Mouse (Mus musculus): ENCODE measurements around the gene Epp13. TPM values are rescaled to one million over a fixed set of nuclear protein-coding genes. Genes with fewer than 3 reads are reported as not detected.
A peak's percentile ranks its signal among the peaks of the same experiment; 100 is the strongest.

Epp13 gene
- polyA plus RNA-seq, 1 experiment: not detected

- TF ChIP-seq CTCF (IDR thresholded peaks at IDR 0.05; ENCODE audit: borderline replicate concordance, control insufficient read depth, extremely low read depth, insufficient read depth, low read length, poor library complexity) (no peak), POLR2A (IDR thresholded peaks at IDR 0.05; ENCODE audit: control insufficient read depth, extremely low read depth, insufficient read depth, low read length, poor library complexity) (no peak)
- no peak for DNase-seq
Measured at GRCm38 (mm10) chr7:6262120-6262519, 9.6 kb downstream of the Epp13 start.

GRCm38 (mm10) chr7:6262984-6263383, 10.5 kb downstream of the Epp13 start:
- Histone ChIP-seq H3K27ac (ENCODE audit: control insufficient read depth, insufficient read depth, low read length) (no peak overlapping the region), H3K4me3 (ENCODE audit: control insufficient read depth, insufficient read depth, low read length) (no peak overlapping the region), H3K27me3 (ENCODE audit: control insufficient read depth, insufficient read depth, low read length) (no peaks in the 10 kb centered on the region), H3K4me1 (replicated peaks; ENCODE audit: control insufficient read depth, insufficient read depth, low read length) (no peaks in the 10 kb centered on the region), H3K36me3 (ENCODE audit: control insufficient read depth, insufficient read depth, low read length) (no peaks in the 10 kb centered on the region)
- TF ChIP-seq POLR2A (IDR thresholded peaks at IDR 0.05; ENCODE audit: control insufficient read depth, extremely low read depth, insufficient read depth, low read length, poor library complexity) (no peak), CTCF (IDR thresholded peaks at IDR 0.05; ENCODE audit: borderline replicate concordance, control insufficient read depth, extremely low read depth, insufficient read depth, low read length, poor library complexity) (no peak)
- DNase-seq: no peak
- 91% methylated on average over 4 of the region's 4 CpGs for WGBS

More at GRCm38 (mm10) chr7:6262120-6262519, 9.6 kb downstream of the Epp13 start:
- Histone ChIP-seq H3K4me1 (replicated peaks; ENCODE audit: control insufficient read depth, insufficient read depth, low read length) (no peaks in the 10 kb centered on the region), H3K27ac (ENCODE audit: control insufficient read depth, insufficient read depth, low read length) (no peak overlapping the region), H3K27me3 (ENCODE audit: control insufficient read depth, insufficient read depth, low read length) (no peaks in the 10 kb centered on the region), H3K4me3 (ENCODE audit: control insufficient read depth, insufficient read depth, low read length) (no peak overlapping the region), H3K36me3 (ENCODE audit: control insufficient read depth, insufficient read depth, low read length) (no peaks in the 10 kb centered on the region)
- WGBS: 86% methylated on average over 3 of the region's 3 CpGs

GRCm38 (mm10) chr7:6265695-6266094, 13.2 kb downstream of the Epp13 start:
- TF ChIP-seq POLR2A (IDR thresholded peaks at IDR 0.05; ENCODE audit: control insufficient read depth, extremely low read depth, insufficient read depth, low read length, poor library complexity) (no peak), CTCF (IDR thresholded peaks at IDR 0.05; ENCODE audit: borderline replicate concordance, control insufficient read depth, extremely low read depth, insufficient read depth, low read length, poor library complexity) (peak; percentile 58; the same call in 1 of the 2 replicates)
- Histone ChIP-seq H3K27ac (ENCODE audit: control insufficient read depth, insufficient read depth, low read length) (no peak overlapping the region), H3K4me1 (replicated peaks; ENCODE audit: control insufficient read depth, insufficient read depth, low read length) (no peaks in the 10 kb centered on the region), H3K36me3 (ENCODE audit: control insufficient read depth, insufficient read depth, low read length) (no peaks in the 10 kb centered on the region), H3K27me3 (ENCODE audit: control insufficient read depth, insufficient read depth, low read length) (no peaks in the 10 kb centered on the region), H3K4me3 (ENCODE audit: control insufficient read depth, insufficient read depth, low read length) (no peak overlapping the region)
- peak; percentile 54 for DNase-seq
- WGBS: 72% methylated on average over 8 of the region's 8 CpGs

GRCm38 (mm10) chr7:6277906-6278305, 25.4 kb downstream of the Epp13 start:
- no peak overlapping the region for H3K4me3 ChIP-seq (ENCODE audit: control insufficient read depth, insufficient read depth, low read length)
- TF ChIP-seq CTCF (IDR thresholded peaks at IDR 0.05; ENCODE audit: borderline replicate concordance, control insufficient read depth, extremely low read depth, insufficient read depth, low read length, poor library complexity) (no peak), POLR2A (IDR thresholded peaks at IDR 0.05; ENCODE audit: control insufficient read depth, extremely low read depth, insufficient read depth, low read length, poor library complexity) (no peak)
- no peak overlapping the region for H3K27ac ChIP-seq (ENCODE audit: control insufficient read depth, insufficient read depth, low read length)
- H3K4me1 ChIP-seq (replicated peaks; ENCODE audit: control insufficient read depth, insufficient read depth, low read length): no peaks in the 10 kb centered on the region
- no peak for DNase-seq
- no peaks in the 10 kb centered on the region for H3K27me3 ChIP-seq (ENCODE audit: control insufficient read depth, insufficient read depth, low read length)
- H3K36me3 ChIP-seq (ENCODE audit: control insufficient read depth, insufficient read depth, low read length): no peaks in the 10 kb centered on the region
- 64% methylated on average over 3 of the region's 3 CpGs for WGBS

- Histone ChIP-seq H3K4me1 (replicated peaks; ENCODE audit: control insufficient read depth, insufficient read depth, low read length) (peaks cover 12% of the 10 kb centered on the region), H3K27me3 (ENCODE audit: control insufficient read depth, insufficient read depth, low read length) (no peaks in the 10 kb centered on the region), H3K36me3 (ENCODE audit: control insufficient read depth, insufficient read depth, low read length) (no peaks in the 10 kb centered on the region), H3K4me3 (ENCODE audit: control insufficient read depth, insufficient read depth, low read length) (no peak overlapping the region), H3K27ac (ENCODE audit: control insufficient read depth, insufficient read depth, low read length) (no peak overlapping the region)
- no peak for TF ChIP-seq POLR2A (IDR thresholded peaks at IDR 0.05; ENCODE audit: control insufficient read depth, extremely low read depth, insufficient read depth, low read length, poor library complexity)
- TF ChIP-seq CTCF (IDR thresholded peaks at IDR 0.05; ENCODE audit: borderline replicate concordance, control insufficient read depth, extremely low read depth, insufficient read depth, low read length, poor library complexity): no peak
- WGBS: 3% methylated on average over 1 of the region's 1 CpGs
- peak; percentile 85 for DNase-seq
Measured at GRCm38 (mm10) chr7:6282749-6283148, 30.2 kb downstream of the Epp13 start.

- Histone ChIP-seq H3K4me3 (ENCODE audit: control insufficient read depth, insufficient read depth, low read length) (peak overlapping the region; percentile 70), H3K36me3 (ENCODE audit: control insufficient read depth, insufficient read depth, low read length) (no peaks in the 10 kb centered on the region), H3K27ac (ENCODE audit: control insufficient read depth, insufficient read depth, low read length) (peak overlapping the region; percentile 28), H3K4me1 (replicated peaks; ENCODE audit: control insufficient read depth, insufficient read depth, low read length) (peaks cover 13% of the 10 kb centered on the region), H3K27me3 (ENCODE audit: control insufficient read depth, insufficient read depth, low read length) (no peaks in the 10 kb centered on the region)
- 0% methylated on average over 23 of the region's 23 CpGs for WGBS
- peak; percentile 80 for DNase-seq
- peak; percentile 59; the same call in 1 of the 2 replicates for TF ChIP-seq CTCF (IDR thresholded peaks at IDR 0.05; ENCODE audit: borderline replicate concordance, control insufficient read depth, extremely low read depth, insufficient read depth, low read length, poor library complexity)
- TF ChIP-seq POLR2A (IDR thresholded peaks at IDR 0.05; ENCODE audit: control insufficient read depth, extremely low read depth, insufficient read depth, low read length, poor library complexity): peak; percentile 35; the same call in 1 of the 2 replicates
Measured at GRCm38 (mm10) chr7:6283451-6284075, 31.1 kb downstream of the Epp13 start.
